Mouse (Mus musculus): ENCODE results near the gene Ssbp4.

DNA sequence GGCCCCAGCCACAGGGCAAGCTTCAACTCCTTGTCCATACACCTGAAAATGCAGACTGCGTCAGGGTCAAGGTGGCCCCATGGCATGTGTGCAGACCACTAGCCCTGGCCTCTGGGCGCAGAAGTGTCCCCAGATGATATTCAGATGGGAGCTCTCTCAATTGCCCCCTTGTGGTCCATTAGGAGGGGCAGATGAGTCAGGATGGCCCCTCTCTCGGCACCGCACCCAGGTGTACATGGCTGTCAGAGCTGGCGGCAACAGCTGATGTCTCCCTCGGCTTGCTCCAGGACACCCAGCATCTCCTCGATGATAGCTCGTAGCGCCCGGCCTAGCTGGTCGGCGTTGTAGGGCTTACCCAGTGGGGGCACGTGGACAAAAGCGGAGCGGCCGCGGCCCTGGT is 41.7 kb upstream of the Ssbp4 start:
- TF ChIP-seq CTCF (conservative IDR thresholded peaks at IDR 0.05; ENCODE audit: insufficient read depth, insufficient read length, low read depth, low read length): no peak
- no peak for TF ChIP-seq POLR2A (IDR thresholded peaks at IDR 0.05; ENCODE audit: low read depth, low read length)
